Mouse (Mus musculus): ENCODE data around the gene Rgs7. TPM values are rescaled to one million over a fixed set of nuclear protein-coding genes. Genes with fewer than 3 reads are reported as not detected.

Rgs7 gene
- total and polyA plus RNA-seq, 2 experiments from 2014 or later, result 40.5 to 48.1 TPM

- TF ChIP-seq CTCF (IDR thresholded peaks at IDR 0.05), result no peak
Measured at GRCm38 (mm10) chr1:175290072-175290471, 202.2 kb downstream of the Rgs7 start.

GRCm38 (mm10) chr1:175262341-175262740 is 230.0 kb downstream of the Rgs7 start:
- no peak overlapping the region for H3K9ac ChIP-seq (replicated peaks; ENCODE audit: low read length, poor library complexity, severe bottlenecking)
- ATAC-seq (ENCODE audit: low FRiP score), result no peak

More at GRCm38 (mm10) chr1:175290072-175290471, 202.2 kb downstream of the Rgs7 start:
- Histone ChIP-seq H3K9ac (replicated peaks; ENCODE audit: low read length, poor library complexity, severe bottlenecking) (no peak overlapping the region), H3K4me1 (ENCODE audit: insufficient read depth, low read length) (no peaks in the 10 kb centered on the region), H3K27me3 (ENCODE audit: insufficient read depth, low read length) (no peaks in the 10 kb centered on the region), H3K27ac (ENCODE audit: low read depth, low read length) (no peak overlapping the region), H3K4me3 (ENCODE audit: low read depth, low read length) (no peak overlapping the region), H3K9me3 (ENCODE audit: low read length) (no peaks in the 10 kb centered on the region), H3K4me2 (ENCODE audit: low read depth, low read length, poor library complexity, severe bottlenecking) (no peak overlapping the region), H3K36me3 (ENCODE audit: insufficient read depth, low read length) (no peaks in the 10 kb centered on the region)
- no peak for DNase-seq (ENCODE audit: low spot score)
- no peak for ATAC-seq (ENCODE audit: low FRiP score)
- WGBS, result 81% methylated on average over 1 of the region's 1 CpGs

GRCm38 (mm10) chr1:175259374-175259773 is 232.9 kb downstream of the Rgs7 start:
- 54% methylated on average over 1 of the region's 1 CpGs for WGBS
- H3K4me3 ChIP-seq (ENCODE audit: low read depth, low read length), result no peak overlapping the region

More at GRCm38 (mm10) chr1:175262341-175262740, 230.0 kb downstream of the Rgs7 start:
- Histone ChIP-seq H3K27ac (ENCODE audit: low read depth, low read length) (no peak overlapping the region), H3K9me3 (ENCODE audit: low read length) (no peaks in the 10 kb centered on the region), H3K4me1 (ENCODE audit: insufficient read depth, low read length) (no peaks in the 10 kb centered on the region), H3K4me2 (ENCODE audit: low read depth, low read length, poor library complexity, severe bottlenecking) (no peak overlapping the region), H3K27me3 (ENCODE audit: insufficient read depth, low read length) (no peaks in the 10 kb centered on the region), H3K36me3 (ENCODE audit: insufficient read depth, low read length) (no peaks in the 10 kb centered on the region), H3K4me3 (ENCODE audit: low read depth, low read length) (no peak overlapping the region)
- TF ChIP-seq CTCF (IDR thresholded peaks at IDR 0.05), result no peak
- no peak for DNase-seq (ENCODE audit: low spot score)

GRCm38 (mm10) chr1:175255224-175255623 is 237.1 kb downstream of the Rgs7 start:
- Histone ChIP-seq H3K4me1 (ENCODE audit: insufficient read depth, low read length) (no peaks in the 10 kb centered on the region), H3K4me3 (ENCODE audit: low read depth, low read length) (no peak overlapping the region), H3K9me3 (ENCODE audit: low read length) (no peaks in the 10 kb centered on the region), H3K36me3 (ENCODE audit: insufficient read depth, low read length) (no peaks in the 10 kb centered on the region), H3K9ac (replicated peaks; ENCODE audit: low read length, poor library complexity, severe bottlenecking) (no peak overlapping the region), H3K4me2 (ENCODE audit: low read depth, low read length, poor library complexity, severe bottlenecking) (no peak overlapping the region), H3K27me3 (ENCODE audit: insufficient read depth, low read length) (no peaks in the 10 kb centered on the region), H3K27ac (ENCODE audit: low read depth, low read length) (0 out of 2 replicates have a peak overlapping the region, but pooled peaks have one; percentile 2)
- DNase-seq (ENCODE audit: low spot score) (no peak), ATAC-seq (ENCODE audit: low FRiP score) (no peak)
- 45% methylated on average over 3 of the region's 3 CpGs for whole genome bisulfite sequencing
- no peak for TF ChIP-seq CTCF (IDR thresholded peaks at IDR 0.05)

More at GRCm38 (mm10) chr1:175259374-175259773, 232.9 kb downstream of the Rgs7 start:
- no peak overlapping the region for H3K9ac ChIP-seq (replicated peaks; ENCODE audit: low read length, poor library complexity, severe bottlenecking)
- no peak for TF ChIP-seq CTCF (IDR thresholded peaks at IDR 0.05)
- DNase-seq (ENCODE audit: low spot score) (peak; percentile 34), ATAC-seq (ENCODE audit: low FRiP score) (no peak)
- H3K27ac ChIP-seq (ENCODE audit: low read depth, low read length), result no peak overlapping the region
- H3K36me3 ChIP-seq (ENCODE audit: insufficient read depth, low read length), result no peaks in the 10 kb centered on the region
- no peak overlapping the region for H3K4me2 ChIP-seq (ENCODE audit: low read depth, low read length, poor library complexity, severe bottlenecking)
- H3K27me3 ChIP-seq (ENCODE audit: insufficient read depth, low read length), result no peaks in the 10 kb centered on the region
- H3K4me1 ChIP-seq (ENCODE audit: insufficient read depth, low read length), result no peaks in the 10 kb centered on the region
- no peaks in the 10 kb centered on the region for H3K9me3 ChIP-seq (ENCODE audit: low read length)

GRCm38 (mm10) chr1:175254724-175255123 is 237.6 kb downstream of the Rgs7 start:
- Histone ChIP-seq H3K27ac (ENCODE audit: low read depth, low read length) (0 out of 2 replicates have a peak overlapping the region, but pooled peaks have one; percentile 2), H3K4me2 (ENCODE audit: low read depth, low read length, poor library complexity, severe bottlenecking) (no peak overlapping the region), H3K9ac (replicated peaks; ENCODE audit: low read length, poor library complexity, severe bottlenecking) (no peak overlapping the region), H3K9me3 (ENCODE audit: low read length) (no peaks in the 10 kb centered on the region), H3K27me3 (ENCODE audit: insufficient read depth, low read length) (no peaks in the 10 kb centered on the region), H3K4me3 (ENCODE audit: low read depth, low read length) (no peak overlapping the region), H3K4me1 (ENCODE audit: insufficient read depth, low read length) (no peaks in the 10 kb centered on the region), H3K36me3 (ENCODE audit: insufficient read depth, low read length) (no peaks in the 10 kb centered on the region)
- TF ChIP-seq CTCF (IDR thresholded peaks at IDR 0.05), result no peak
- DNase-seq (ENCODE audit: low spot score), result peak; percentile 32
- no peak for ATAC-seq (ENCODE audit: low FRiP score)
- 44% methylated on average over 3 of the region's 3 CpGs for WGBS

GRCm38 (mm10) chr1:175242135-175242534 is 250.2 kb downstream of the Rgs7 start:
- 75% methylated on average over 5 of the region's 5 CpGs for WGBS
- H3K4me3 ChIP-seq (ENCODE audit: low read depth, low read length), result no peak overlapping the region
- no peak for ATAC-seq (ENCODE audit: low FRiP score)

More at GRCm38 (mm10) chr1:175242135-175242534, 250.2 kb downstream of the Rgs7 start:
- Histone ChIP-seq H3K4me2 (ENCODE audit: low read depth, low read length, poor library complexity, severe bottlenecking) (no peak overlapping the region), H3K36me3 (ENCODE audit: insufficient read depth, low read length) (no peaks in the 10 kb centered on the region), H3K4me1 (ENCODE audit: insufficient read depth, low read length) (0 out of 2 replicates have a peak, but pooled peaks cover 5% of the 10 kb centered on the region), H3K9me3 (ENCODE audit: low read length) (no peaks in the 10 kb centered on the region), H3K27ac (ENCODE audit: low read depth, low read length) (no peak overlapping the region), H3K27me3 (ENCODE audit: insufficient read depth, low read length) (no peaks in the 10 kb centered on the region), H3K9ac (replicated peaks; ENCODE audit: low read length, poor library complexity, severe bottlenecking) (no peak overlapping the region)
- TF ChIP-seq CTCF (IDR thresholded peaks at IDR 0.05), result no peak
- no peak for DNase-seq (ENCODE audit: low spot score)
